Mouse (Mus musculus): Measurements from ENCODE around the gene Fastk.

Fastk gene

DNA sequence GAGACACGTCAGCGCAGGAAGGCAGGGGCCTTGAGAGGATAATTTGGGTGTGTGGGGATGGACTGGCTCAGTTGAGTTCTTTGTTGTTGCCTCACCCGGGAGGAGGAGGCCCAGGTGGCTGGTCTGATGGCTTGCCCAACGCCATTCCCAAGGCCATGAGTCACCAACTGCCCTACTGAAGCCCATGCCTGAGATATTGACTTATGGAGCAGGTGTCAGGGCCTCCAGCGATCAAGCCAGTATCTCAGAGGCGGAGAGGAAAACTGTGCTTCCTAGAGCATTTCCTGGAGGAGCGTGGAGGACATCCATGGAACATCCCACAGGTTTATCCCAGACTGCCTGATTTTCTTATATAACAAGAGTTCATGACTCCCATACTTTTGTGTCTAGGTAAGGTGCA lies 52.4 kb downstream of the Fastk start:
- no peak for DNase-seq (ENCODE audit: low spot score in 2 of 2)

DNA sequence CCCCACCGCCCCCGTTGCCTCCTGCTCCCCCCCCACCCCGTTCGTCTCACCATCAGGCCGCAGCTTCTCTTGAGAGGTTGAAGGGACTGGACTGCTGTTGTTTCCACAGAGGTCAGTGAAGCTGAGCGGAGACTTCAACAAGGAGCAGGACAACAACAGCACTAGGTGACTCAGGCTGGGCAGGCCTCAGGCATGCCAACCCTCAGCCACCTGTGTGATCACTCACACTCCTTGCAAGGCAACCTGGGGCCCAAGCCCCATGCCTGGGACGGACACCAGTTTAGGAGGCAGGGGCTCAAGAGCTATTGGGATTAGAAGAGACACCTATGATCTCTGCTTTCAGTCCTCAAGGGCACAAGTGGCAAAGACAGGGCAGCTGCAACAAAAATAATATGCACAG lies 53.2 kb downstream of the Fastk start, which contains the start of gene Atg9b:
Gene Atg9b, minus strand, starts transcription at position 280 of the 400 bp plus-strand sequence.
- DNase-seq (ENCODE audit: low spot score in 2 of 2), result no peak

- no peak for DNase-seq (ENCODE audit: low spot score in 2 of 2)
Observed at GRCm38 (mm10) chr5:24389658-24390020, 55.4 kb downstream of the Fastk start.

- no peak for DNase-seq (ENCODE audit: low spot score in 2 of 2)
Observed at GRCm38 (mm10) chr5:24389011-24389657, 56.0 kb downstream of the Fastk start.

Data from right cerebral cortex, postnatal 10 days (tissue).